In genomic region chr9:60378235-60378634, GRCm38 (mm10) we compare ENCODE assay signal across 12 mouse cellular contexts.
"Had no signal": no experiment of that assay in that cellular context is flagged by ENCODE, and none has a peak within 500 bp of the region (broad histone marks: within the 10 kb centered on the region; RNA-seq: fewer than 3 reads in every experiment).

No protein-coding gene starts in this region.

- ATAC-seq: midbrain, embryonic 16.5 days had no signal

- H3K36me3 ChIP-seq: liver, embryonic 15.5 days; lung, embryonic 15.5 days; midbrain, embryonic 12.5 days; neural tube, embryonic 13.5 days; stomach, embryonic 15.5 days had no signal

- H3K4me1 ChIP-seq: liver, embryonic 15.5 days; midbrain, embryonic 12.5 days; neural tube, embryonic 13.5 days had no signal

- H3K27me3 ChIP-seq: liver, embryonic 15.5 days; lung, embryonic 15.5 days; midbrain, embryonic 12.5 days; neural tube, embryonic 13.5 days; stomach, embryonic 15.5 days had no signal

- H3K9me3 ChIP-seq: liver, embryonic 15.5 days; lung, embryonic 15.5 days; midbrain, embryonic 12.5 days; neural tube, embryonic 13.5 days; stomach, embryonic 15.5 days had no signal

- H3K9ac ChIP-seq: liver, embryonic 15.5 days; lung, embryonic 15.5 days; midbrain, embryonic 12.5 days; neural tube, embryonic 13.5 days; stomach, embryonic 15.5 days had no signal

- DNase-seq: left cerebral cortex, postnatal 4 days; retina, postnatal 1 day; right cerebral cortex, postnatal 4 days; spleen, adult 18-20 months; thymus, postnatal 4 days had no signal

- H3K27ac ChIP-seq: liver, embryonic 15.5 days; lung, embryonic 15.5 days; midbrain, embryonic 12.5 days; neural tube, embryonic 13.5 days; stomach, embryonic 15.5 days had no signal

- H3K4me2 ChIP-seq: liver, embryonic 11.5 days; liver, embryonic 15.5 days; lung, embryonic 15.5 days; midbrain, embryonic 12.5 days; neural tube, embryonic 13.5 days; stomach, embryonic 15.5 days had no signal

- H3K4me3 ChIP-seq: liver, embryonic 15.5 days; lung, embryonic 15.5 days; midbrain, embryonic 12.5 days; neural tube, embryonic 13.5 days; stomach, embryonic 15.5 days had no signal
